Comparison of ENCODE assay signal across 8 mouse cellular contexts in genomic region chr14:29720334-29720911, GRCm38 (mm10). TPM values are rescaled to one million over a fixed set of nuclear protein-coding genes. Genes with fewer than 3 reads are reported as not detected.
DNase-seq lines count a peak whose midpoint lies in the region; ATAC-seq and TF ChIP-seq lines count a peak whose summit lies in the region.

No protein-coding gene starts in this region.

- no peak for TF ChIP-seq EP300 in stomach, postnatal 0 days (optimal IDR thresholded peaks at IDR 0.05)

- peaks cover 86% of the 10 kb centered on the region for H3K27me3 ChIP-seq in heart, embryonic 10.5 days (ENCODE audit: insufficient read depth, poor library complexity, severe bottlenecking)
- peaks cover 59% of the 10 kb centered on the region for H3K27me3 ChIP-seq in stomach, embryonic 15.5 days (replicated peaks)
- no peaks in the 10 kb centered on the region; the same call in 1 of the 2 replicates for H3K27me3 ChIP-seq in stomach, postnatal 0 days (ENCODE audit: control insufficient read depth, insufficient read depth, low read length)
- peaks cover 67% of the 10 kb centered on the region for H3K27me3 ChIP-seq in intestine, embryonic 15.5 days (replicated peaks)
- H3K27me3 ChIP-seq in stomach, embryonic 16.5 days (ENCODE audit: control insufficient read depth, insufficient read depth, low read length): peaks cover 74% of the 10 kb centered on the region

- H3K9ac ChIP-seq in stomach, embryonic 15.5 days: no peak overlapping the region
- H3K9ac ChIP-seq in stomach, postnatal 0 days (ENCODE audit: low read length): no peak overlapping the region
- no peak overlapping the region for H3K9ac ChIP-seq in intestine, embryonic 15.5 days
- no peak overlapping the region for H3K9ac ChIP-seq in stomach, embryonic 16.5 days (ENCODE audit: low read length)

- no peaks in the 10 kb centered on the region for H3K9me3 ChIP-seq in heart, embryonic 10.5 days
- no peaks in the 10 kb centered on the region for H3K9me3 ChIP-seq in stomach, embryonic 15.5 days
- H3K9me3 ChIP-seq in stomach, postnatal 0 days (ENCODE audit: control insufficient read depth, low read length): no peaks in the 10 kb centered on the region
- H3K9me3 ChIP-seq in intestine, embryonic 15.5 days: no peaks in the 10 kb centered on the region
- no peaks in the 10 kb centered on the region for H3K9me3 ChIP-seq in stomach, embryonic 16.5 days (replicated peaks; ENCODE audit: control insufficient read depth, low read length)

- DNase-seq in heart, embryonic 10.5 days (ENCODE audit: low spot score): no peak
- no peak for DNase-seq in heart, adult 9 months (ENCODE audit: low spot score in 2 of 2)
- no peak for DNase-seq in stomach, postnatal 0 days (ENCODE audit: low spot score)
- DNase-seq in gastrocnemius, postnatal 10 days: no peak

- H3K36me3 ChIP-seq in heart, embryonic 10.5 days: no peaks in the 10 kb centered on the region
- no peaks in the 10 kb centered on the region for H3K36me3 ChIP-seq in stomach, embryonic 15.5 days
- H3K36me3 ChIP-seq in stomach, postnatal 0 days (ENCODE audit: control insufficient read depth, insufficient read depth, low read length): no peaks in the 10 kb centered on the region
- no peaks in the 10 kb centered on the region for H3K36me3 ChIP-seq in intestine, embryonic 15.5 days
- H3K36me3 ChIP-seq in stomach, embryonic 16.5 days (ENCODE audit: control insufficient read depth, insufficient read depth, low read length): no peaks in the 10 kb centered on the region

- no peak overlapping the region for H3K27ac ChIP-seq in heart, embryonic 10.5 days
- H3K27ac ChIP-seq in stomach, embryonic 15.5 days: no peak overlapping the region
- no peak overlapping the region for H3K27ac ChIP-seq in stomach, postnatal 0 days (replicated peaks)
- no peak overlapping the region for H3K27ac ChIP-seq in intestine, embryonic 15.5 days
- H3K27ac ChIP-seq in stomach, embryonic 16.5 days (ENCODE audit: low read length): no peak overlapping the region

- ATAC-seq in stomach, embryonic 15.5 days (ENCODE audit: insufficient read depth, low FRiP score, low read depth): no peak
- no peak for ATAC-seq in stomach, postnatal 0 days (ENCODE audit: low FRiP score, low TSS enrichment)
- ATAC-seq in intestine, embryonic 15.5 days: no peak
- no peak for ATAC-seq in stomach, embryonic 16.5 days (ENCODE audit: insufficient read depth, low FRiP score)
- ATAC-seq in activated CD4-positive, CD25-positive, alpha-beta regulatory T cell, adult 4 months: no peak

- 1% methylated on average over 17 of the region's 17 CpGs for WGBS in heart, embryonic 10.5 days
- WGBS in stomach, embryonic 15.5 days: 9% methylated on average over 17 of the region's 17 CpGs
- WGBS in stomach, postnatal 0 days: 7% methylated on average over 17 of the region's 17 CpGs
- WGBS in intestine, embryonic 15.5 days: 2% methylated on average over 17 of the region's 17 CpGs
- 7% methylated on average over 17 of the region's 17 CpGs for WGBS in stomach, embryonic 16.5 days

- TF ChIP-seq CTCF in stomach, postnatal 0 days (IDR thresholded peaks at IDR 0.05; ENCODE audit: low read depth): no peak

- H3K4me3 ChIP-seq in heart, embryonic 10.5 days: peak overlapping the region; percentile 82
- H3K4me3 ChIP-seq in stomach, embryonic 15.5 days (replicated peaks): no peak overlapping the region
- no peak overlapping the region for H3K4me3 ChIP-seq in stomach, postnatal 0 days (ENCODE audit: low read depth, low read length)
- peak overlapping the region; percentile 58; the same call in 1 of the 2 replicates for H3K4me3 ChIP-seq in intestine, embryonic 15.5 days (replicated peaks)
- peak overlapping the region; percentile 67 for H3K4me3 ChIP-seq in stomach, embryonic 16.5 days (replicated peaks; ENCODE audit: low read length)

- peak overlapping the region; percentile 100 for H3K4me2 ChIP-seq in stomach, embryonic 15.5 days
- no peak overlapping the region for H3K4me2 ChIP-seq in stomach, postnatal 0 days (replicated peaks; ENCODE audit: low read depth)
- peak overlapping the region; percentile 99 for H3K4me2 ChIP-seq in intestine, embryonic 15.5 days (replicated peaks)
- no peak overlapping the region for H3K4me2 ChIP-seq in stomach, embryonic 16.5 days (ENCODE audit: low read depth, low read length)

- peaks cover 28% of the 10 kb centered on the region for H3K4me1 ChIP-seq in heart, embryonic 10.5 days
- peaks cover 12% of the 10 kb centered on the region; the same call in 1 of the 2 replicates for H3K4me1 ChIP-seq in stomach, embryonic 15.5 days
- no peaks in the 10 kb centered on the region; the same call in 1 of the 2 replicates for H3K4me1 ChIP-seq in stomach, postnatal 0 days (replicated peaks; ENCODE audit: control insufficient read depth, insufficient read depth)
- peaks cover 15% of the 10 kb centered on the region for H3K4me1 ChIP-seq in intestine, embryonic 15.5 days (replicated peaks)
- peaks cover 6% of the 10 kb centered on the region for H3K4me1 ChIP-seq in stomach, embryonic 16.5 days (ENCODE audit: control insufficient read depth, insufficient read depth, low read length)

RNA-seq across cellular contexts. Expression of gene Cacna2d3, which starts 1.2 kb away (rescaled TPM):
- polyA plus RNA-seq in heart, embryonic 10.5 days (2016; fragmentation: Nextera tagmentation; extraction: Ambion mirVana): 1.1 and 1.3 TPM in 2 replicates
- polyA plus RNA-seq in stomach, embryonic 15.5 days (2015; fragmentation: Nextera tagmentation; extraction: Ambion mirVana): 1.6 and 2.1 TPM in 2 replicates
- polyA plus RNA-seq in stomach, postnatal 0 days (2015; fragmentation: Nextera tagmentation; extraction: Ambion mirVana): 0.98 and 1.1 TPM in 2 replicates
- polyA plus RNA-seq in intestine, embryonic 15.5 days (2015; fragmentation: Nextera tagmentation; extraction: Ambion mirVana): 1.4 and 1.7 TPM in 2 replicates
- 1.2 and 1.6 TPM in 2 replicates for polyA plus RNA-seq in stomach, embryonic 16.5 days (2015; fragmentation: Nextera tagmentation; extraction: Ambion mirVana)
- total RNA-seq in gastrocnemius, postnatal 10 days (2021): 1 to 10 TPM; 2.2 to 2.8 TPM
- not detected for polyA plus RNA-seq in activated CD4-positive, CD25-positive, alpha-beta regulatory T cell, adult 4 months (2017; shearing (Covaris generic))

Comparison
In these comparisons a context has a peak if more than half of its experiments do, and no peak if none do; other contexts are left out.
1. H3K4me3 ChIP-seq: peak in heart, embryonic 10.5 days (single experiment), intestine, embryonic 15.5 days (single experiment) and stomach, embryonic 16.5 days (single experiment); none in stomach, embryonic 15.5 days (single experiment) and stomach, postnatal 0 days (single experiment).
2. H3K4me2 ChIP-seq: peak in stomach, embryonic 15.5 days (single experiment) and intestine, embryonic 15.5 days (single experiment); none in stomach, postnatal 0 days (single experiment) and stomach, embryonic 16.5 days (single experiment).